Mouse (Mus musculus): ENCODE measurements at regions not wholly inside any gene's neighbourhood (a gene's known extent, or its start where the extent isn't known, plus 50 kb on each side); places are given as distances from the start of the nearest gene placed in this dataset.

DNA sequence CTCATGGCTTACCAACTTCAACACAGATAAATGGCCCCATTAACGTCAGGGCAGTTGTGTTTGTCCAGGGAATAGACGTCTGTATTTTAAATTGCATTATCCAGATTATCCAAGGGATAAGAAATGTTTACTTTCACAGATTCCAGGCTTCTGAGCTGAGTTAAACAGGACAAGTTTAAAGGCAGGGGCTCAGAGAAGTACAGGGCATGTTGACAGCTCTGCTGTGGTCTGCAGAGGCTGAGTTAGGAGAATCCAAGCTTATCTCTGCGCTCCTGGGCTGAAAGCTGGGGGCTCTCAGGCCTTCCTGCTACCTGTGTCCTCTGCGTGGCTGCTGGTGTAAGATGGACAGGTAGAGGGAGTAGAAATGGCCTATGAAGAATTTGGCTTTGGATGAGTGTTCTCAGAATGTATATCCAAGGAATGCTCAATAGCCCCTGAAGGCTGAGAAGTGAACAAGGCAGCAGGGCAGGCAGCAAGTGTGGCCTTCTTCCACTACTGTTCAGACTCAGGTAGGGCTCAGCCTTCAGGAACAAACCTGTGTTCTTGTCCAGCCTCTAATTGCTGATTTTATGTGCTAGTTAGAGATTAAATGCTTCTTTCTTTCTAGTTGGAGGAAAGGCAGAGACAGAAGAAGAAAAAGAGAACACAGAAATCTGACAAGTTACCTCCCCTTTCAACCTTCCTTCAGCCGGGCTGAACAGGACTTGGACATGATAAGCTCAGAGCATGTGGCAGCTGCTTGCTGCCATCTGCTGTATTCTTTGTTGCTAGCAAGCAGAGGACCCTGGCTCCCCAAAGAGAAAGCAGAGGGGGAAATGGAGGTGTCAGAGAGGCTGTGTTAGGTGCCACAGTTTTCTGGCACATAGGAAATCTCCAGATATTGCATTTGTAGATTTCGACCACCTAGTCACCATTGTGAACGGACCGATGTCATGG, 77.9 kb upstream of the Grem2 start:
- DNase-seq (ENCODE audit: extremely low spot score) = peak; percentile 28

DNA sequence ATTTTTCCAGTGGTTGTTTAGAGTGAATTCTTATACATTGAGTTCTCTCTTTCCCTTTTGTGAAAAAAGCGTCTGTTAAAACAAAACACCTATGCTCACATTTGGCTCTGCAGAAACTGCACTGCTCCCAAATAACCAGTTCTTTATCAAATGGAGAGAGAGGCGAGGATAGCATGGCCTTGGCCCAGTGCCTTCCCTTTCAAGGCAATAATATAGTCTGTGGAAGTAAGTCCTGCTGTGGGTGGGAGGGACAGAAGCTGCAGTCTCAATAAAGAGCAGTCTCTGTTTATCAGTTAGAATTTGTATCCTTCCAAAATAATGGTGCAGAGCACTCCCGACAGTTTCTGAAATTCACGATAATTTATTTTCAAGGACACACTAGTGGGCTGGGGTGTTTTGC, 70.9 kb upstream of the Grem2 start:
- DNase-seq (ENCODE audit: extremely low spot score) = no peak

DNA sequence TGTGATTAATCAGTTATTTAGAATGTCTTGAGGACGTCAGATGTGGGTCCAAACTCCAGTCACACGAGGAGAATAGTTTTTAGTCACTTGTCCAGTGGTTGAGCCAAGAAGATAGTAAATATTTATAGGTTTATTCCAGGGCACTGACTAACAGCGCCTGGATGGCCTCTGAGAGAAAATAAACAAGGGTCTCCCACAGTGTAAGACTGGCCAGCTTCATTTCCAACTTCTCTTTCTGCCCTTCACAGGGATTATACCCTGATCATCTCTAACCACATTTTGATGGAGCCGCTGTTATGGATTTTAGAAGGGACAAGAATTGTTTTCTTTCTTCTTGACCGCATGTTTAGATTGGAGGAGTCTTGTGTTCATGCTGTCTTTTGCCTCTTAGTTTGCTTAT, 67.0 kb upstream of the Grem2 start:
- DNase-seq (ENCODE audit: extremely low spot score) = no peak

- no peak for DNase-seq (ENCODE audit: extremely low spot score)
Measured at GRCm38 (mm10) chr1:174971895-174972294, 50.3 kb upstream of the Grem2 start.
